Mouse (Mus musculus) testis, adult 2 months (tissue): Measurements from ENCODE around the gene Olfr1513. TPM values are rescaled to one million over a fixed set of nuclear protein-coding genes. Genes with fewer than 3 reads are reported as not detected.
"Not testable (repeated sequence)": the region's sequence is repeated elsewhere in the genome, so short reads cannot be mapped to it uniquely, and the experiment has no call there.

ENCODE experiments used
- H3K27ac ChIP-seq: fragments of 200-500 bp; 2 replicates; pipeline ENCODE4 v1.5.1; 2012; ENCODE audit warnings: low read depth, low read length; ENCODE audit not compliant: control insufficient read depth, insufficient read depth
- H3K27me3 ChIP-seq: fragments of 200-500 bp; 2 replicates; pipeline ENCODE4 v1.6.1; 2012; ENCODE audit warnings: mild to moderate bottlenecking, low read length, moderate library complexity; ENCODE audit not compliant: control insufficient read depth, insufficient read depth
- H3K36me3 ChIP-seq: fragments of 200-500 bp; 2 replicates; pipeline ENCODE4 v1.6.1; 2012; ENCODE audit warnings: mild to moderate bottlenecking, low read length; ENCODE audit not compliant: control insufficient read depth, insufficient read depth
- H3K4me1 ChIP-seq: fragments of 200-500 bp; 2 replicates; pipeline ENCODE4 v1.6.1; 2012; ENCODE audit warnings: low read length; ENCODE audit not compliant: control insufficient read depth, insufficient read depth
- H3K4me3 ChIP-seq: fragments of 200-500 bp; 2 replicates; pipeline ENCODE4 v1.5.1; 2012; ENCODE audit warnings: low read depth, mild to moderate bottlenecking, low read length, moderate library complexity, mixed read lengths; ENCODE audit not compliant: control insufficient read depth
- CTCF ChIP-seq: fragments of 200-500 bp; IDR thresholded peaks from 2 replicates; pipeline ENCODE4 v1.5.1; 2012; ENCODE audit warnings: low read depth, mild to moderate bottlenecking, inconsistent platforms, low read length, moderate library complexity; ENCODE audit not compliant: control insufficient read depth, insufficient read depth, insufficient replicate concordance
- POLR2A ChIP-seq: fragments of 200-500 bp; IDR thresholded peaks from 2 replicates; pipeline ENCODE4 v1.6.1; 2012; ENCODE audit warnings: low read depth, mild to moderate bottlenecking, inconsistent platforms, low read length, moderate library complexity; ENCODE audit not compliant: control insufficient read depth
- polyA plus RNA-seq: library from polyadenylated mRNA; depleted of rRNA; stranded (reverse); fragments of >200 nt; gene quantifications from 2 replicates; pipeline ENCODE4 v1.2.3, GENCODE M21; 2012; rRNA removed

The Olfr1513 gene
- not detected in 2 replicates for polyA plus RNA-seq

DNA sequence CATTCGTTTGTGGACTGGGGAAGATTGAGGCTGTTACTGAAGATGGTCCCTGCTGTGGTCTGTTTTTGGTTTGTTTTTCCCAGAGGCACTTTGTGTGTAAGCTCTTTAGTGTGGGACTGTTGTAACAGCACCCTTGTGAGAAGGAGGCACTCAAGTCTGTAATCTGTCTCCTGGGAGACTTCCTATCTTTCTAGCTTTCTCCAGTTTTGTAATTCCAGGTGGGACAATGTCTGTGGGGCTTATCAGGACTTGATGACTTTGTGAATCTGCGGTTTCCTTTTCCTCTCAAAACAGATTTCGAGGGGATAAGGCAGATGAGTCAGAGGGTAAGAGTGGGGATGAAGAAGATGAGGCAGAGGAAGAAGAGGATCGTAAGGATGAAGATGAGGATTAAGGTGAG is at the start of gene Olfr1513:
TSS of gene Olfr1513 (minus strand) at position 101 of the 400 bp plus-strand sequence.
- H3K27ac ChIP-seq, result no peak within 1 kb of the TSS
- TF ChIP-seq POLR2A (no peak), CTCF (no peak)
- no peaks in the 10 kb centered on the region for H3K4me1 ChIP-seq
- no peaks in the 10 kb centered on the region for H3K36me3 ChIP-seq
- no peaks in the 10 kb centered on the region for H3K27me3 ChIP-seq
- no peak within 1 kb of the TSS for H3K4me3 ChIP-seq

- H3K4me3 ChIP-seq, result no peak within 1 kb of the TSS
- no peaks in the 10 kb centered on the region for H3K36me3 ChIP-seq
- H3K27me3 ChIP-seq, result no peaks in the 10 kb centered on the region
- no peak within 1 kb of the TSS for H3K27ac ChIP-seq
- TF ChIP-seq CTCF (no peak), POLR2A (no peak)
- no peaks in the 10 kb centered on the region for H3K4me1 ChIP-seq
Measured at GRCm38 (mm10) chr14:52397279-52397678, 41.1 kb upstream of the Olfr1513 start, which contains the start of gene Olfr1511. TSS of gene Olfr1511 (minus strand) at chr14:52397379.

DNA sequence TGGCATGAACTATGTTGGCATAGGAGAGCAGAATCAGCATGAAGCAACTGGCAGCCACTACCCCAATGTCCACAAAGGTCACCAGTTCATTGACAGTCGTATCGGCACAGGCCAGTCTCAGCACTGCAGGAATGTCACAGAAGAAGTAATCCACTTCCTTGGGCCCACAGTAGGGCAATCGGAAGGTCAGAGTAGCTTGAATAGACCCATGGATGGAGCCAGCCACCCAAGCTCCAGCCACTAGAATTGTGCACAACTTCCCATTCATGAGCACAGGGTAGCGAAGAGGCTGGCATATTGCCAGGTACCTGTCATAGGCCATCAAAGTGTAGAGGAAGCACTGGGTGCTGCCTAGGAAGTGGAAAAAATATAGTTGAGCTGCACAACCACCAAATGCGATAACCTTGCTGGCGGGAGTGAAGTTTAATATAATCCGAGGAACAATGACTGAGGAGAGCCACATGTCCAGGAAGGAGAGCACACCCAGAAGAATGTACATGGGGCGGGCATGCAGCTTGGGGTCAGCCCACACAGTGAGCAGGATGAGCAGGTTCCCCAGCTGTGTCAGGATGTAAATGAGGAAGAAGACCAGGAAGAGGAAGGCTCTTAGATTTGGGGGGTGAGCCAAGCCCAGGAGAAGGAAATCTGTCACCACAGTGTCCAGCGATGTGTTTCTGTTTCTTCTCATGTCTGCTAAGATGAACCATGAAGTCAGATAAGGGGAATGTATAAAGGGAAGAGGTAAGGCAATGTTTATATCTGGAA is 34.1 kb upstream of the Olfr1513 start:
- H3K27ac ChIP-seq, H3K4me3 ChIP-seq, H3K4me1 ChIP-seq, H3K36me3 ChIP-seq, H3K27me3 ChIP-seq: not testable (repeated sequence)

GRCm38 (mm10) chr14:52379068-52379467 is 22.9 kb upstream of the Olfr1513 start, which contains the start of gene Olfr1512:
TSS of gene Olfr1512 (minus strand) at chr14:52379168.
- no peak for TF ChIP-seq CTCF
- no peak for TF ChIP-seq POLR2A
- no peak within 1 kb of the TSS for H3K27ac ChIP-seq
- H3K36me3 ChIP-seq, result no peaks in the 10 kb centered on the region
- H3K4me3 ChIP-seq, result no peak within 1 kb of the TSS
- H3K4me1 ChIP-seq, result no peaks in the 10 kb centered on the region
- H3K27me3 ChIP-seq, result no peaks in the 10 kb centered on the region

DNA sequence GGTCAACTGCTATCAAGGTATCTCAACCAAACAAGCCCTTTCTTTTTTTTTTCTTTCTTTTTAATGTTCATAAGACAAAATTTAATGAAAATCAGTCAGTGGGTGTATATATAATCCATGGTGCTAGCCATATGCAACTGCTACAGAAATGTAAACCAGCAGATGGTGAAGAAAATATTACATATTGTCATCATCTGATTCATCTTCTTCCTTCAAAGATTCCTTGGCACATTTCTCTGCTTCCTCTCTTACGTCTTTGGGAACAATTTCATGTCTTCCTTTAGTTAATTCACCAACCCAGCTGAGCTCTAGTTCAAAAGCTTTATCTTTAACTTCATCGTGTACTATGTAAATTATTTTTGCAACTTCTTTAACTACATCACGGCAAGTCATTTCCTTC is 12.5 kb upstream of the Olfr1513 start:
- Histone ChIP-seq H3K4me1 (no peaks in the 10 kb centered on the region), H3K27ac (no peak overlapping the region), H3K36me3 (no peaks in the 10 kb centered on the region), H3K27me3 (no peaks in the 10 kb centered on the region), H3K4me3 (no peak overlapping the region)
- TF ChIP-seq CTCF, result no peak
- no peak for TF ChIP-seq POLR2A

DNA sequence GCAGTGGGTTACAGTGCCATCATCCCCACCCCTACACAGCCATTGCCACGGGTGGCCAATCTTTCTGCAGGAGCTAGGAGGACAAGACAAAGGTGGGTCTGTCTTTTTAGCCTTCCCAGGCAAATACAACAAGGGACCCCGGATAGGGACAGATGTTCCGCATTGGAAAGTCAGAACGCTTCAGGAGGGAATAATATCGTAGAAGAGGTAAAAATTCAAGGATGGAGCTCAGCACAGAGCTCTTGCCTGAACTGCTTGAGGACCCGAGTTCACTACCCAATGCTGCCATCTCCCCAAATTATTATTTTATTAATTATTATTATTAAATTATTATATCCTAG is 16.7 kb downstream of the Olfr1513 start:
- H3K27ac ChIP-seq, result no peak overlapping the region
- H3K4me1 ChIP-seq, result peaks cover 2% of the 10 kb centered on the region; the same call in 1 of the 2 replicates
- TF ChIP-seq POLR2A (no peak), CTCF (no peak)
- no peak overlapping the region for H3K4me3 ChIP-seq
- H3K36me3 ChIP-seq, result no peaks in the 10 kb centered on the region
- no peaks in the 10 kb centered on the region for H3K27me3 ChIP-seq

DNA sequence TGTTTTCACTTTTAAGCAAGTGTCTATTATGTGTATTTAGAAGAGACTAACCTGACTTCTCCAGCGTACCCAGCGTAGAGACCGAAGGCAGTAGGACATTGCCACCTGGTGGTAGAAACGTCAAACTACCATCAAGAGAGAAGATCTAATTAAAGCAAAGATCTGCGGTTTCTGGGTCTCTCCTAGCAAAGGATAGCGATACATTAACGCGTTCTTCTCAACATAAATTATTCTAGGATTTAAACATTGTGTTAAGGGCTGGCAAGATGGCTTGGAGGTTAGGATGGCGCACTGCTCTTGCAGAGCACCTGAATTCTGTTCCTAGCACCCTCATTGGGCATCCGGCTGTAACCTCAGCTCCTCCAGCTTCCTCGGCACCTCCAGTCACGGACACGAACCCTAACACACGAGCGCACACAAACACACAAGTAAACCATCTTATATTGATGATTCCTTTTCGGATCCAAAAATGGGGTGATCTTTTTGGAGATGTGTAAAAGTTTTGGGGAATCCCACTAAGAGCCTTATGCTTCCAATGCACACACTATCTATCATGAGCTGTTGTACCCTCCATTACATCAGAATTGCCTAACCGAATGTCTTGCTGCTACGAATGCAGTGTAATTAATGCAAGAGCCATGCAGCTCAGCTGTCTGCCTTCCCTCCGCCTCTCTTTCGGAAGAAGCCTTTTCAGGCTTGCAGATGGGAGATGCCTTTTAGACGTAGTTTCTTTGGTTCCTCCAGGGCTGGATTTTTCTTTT is 17.3 kb downstream of the Olfr1513 start:
- no peak overlapping the region for H3K4me3 ChIP-seq
- TF ChIP-seq CTCF (peak; percentile 23; the same call in 1 of the 2 replicates), POLR2A (no peak)
- H3K4me1 ChIP-seq, result peaks cover 2% of the 10 kb centered on the region; the same call in 1 of the 2 replicates
- H3K36me3 ChIP-seq, result no peaks in the 10 kb centered on the region
- no peaks in the 10 kb centered on the region for H3K27me3 ChIP-seq
- no peak overlapping the region for H3K27ac ChIP-seq
